Mouse (Mus musculus) frontal cortex, adult 2 months (tissue): Measurements from ENCODE around the gene Ifi27l2a. TPM values are rescaled to one million over a fixed set of nuclear protein-coding genes. Genes with fewer than 3 reads are reported as not detected.
"Not testable (repeated sequence)": the region's sequence is repeated elsewhere in the genome, so short reads cannot be mapped to it uniquely, and the experiment has no call there.

ENCODE experiments used
- DNase-seq, 2 experiments: peaks; one replicate each; pipeline ENCODE4 v3.0.0; 2022; ENCODE audit warnings: low spot score in 1 of 2; ENCODE audit errors: extremely low spot score in 1 of 2
- polyA plus RNA-seq: library from polyadenylated mRNA; depleted of rRNA; stranded (reverse); fragments of >200 nt; gene quantifications from 2 replicates; pipeline ENCODE4 v1.2.3, GENCODE M21; 2012; rRNA removed

The Ifi27l2a gene
- polyA plus RNA-seq, result 14.3 and 15.4 TPM in 2 replicates

DNA sequence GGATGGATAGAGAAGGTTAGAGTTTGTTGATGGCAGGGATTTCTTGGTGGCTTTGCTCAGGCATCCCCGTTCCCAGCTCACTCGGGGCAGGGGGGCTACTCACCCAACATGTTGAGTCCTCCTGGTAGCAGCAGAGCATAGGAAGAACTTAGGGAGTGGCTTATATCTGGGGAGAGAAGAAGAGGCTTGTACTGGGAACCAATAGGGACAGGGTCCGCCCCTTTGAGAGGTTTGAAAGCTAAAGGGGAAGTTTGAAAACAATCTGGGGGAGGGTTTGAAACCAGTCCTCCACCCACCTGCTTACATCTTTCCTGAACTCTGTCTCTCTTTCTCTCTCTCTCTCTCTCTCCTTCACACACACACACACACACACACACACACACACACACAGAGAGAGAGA is at the start of gene Ifi27l2a:
TSS of gene Ifi27l2a (minus strand) at position 157 of the 400 bp plus-strand sequence.
- no peak for DNase-seq

DNA sequence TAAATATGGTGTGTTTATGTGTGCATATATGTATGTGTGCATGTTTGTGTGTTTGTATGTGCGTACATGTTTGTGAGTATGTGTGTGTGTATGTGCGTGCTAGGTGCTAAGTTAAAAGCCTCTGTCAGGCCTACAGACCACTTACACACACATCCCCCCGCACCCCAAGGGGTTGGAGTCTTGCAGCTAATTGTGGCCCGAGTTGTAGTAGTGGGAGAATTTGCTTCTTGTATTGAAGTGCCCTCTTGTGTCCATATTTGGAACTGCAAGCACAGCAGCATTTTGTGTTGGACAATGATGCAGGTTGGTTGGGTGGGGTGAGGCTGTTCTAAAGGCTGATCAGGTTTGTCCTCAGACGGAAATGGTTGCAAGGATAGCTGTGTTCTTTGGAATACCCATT is 49.3 kb upstream of the Ifi27l2a start:
- DNase-seq, result peak in 1 of 2 experiments; percentile 89

DNA sequence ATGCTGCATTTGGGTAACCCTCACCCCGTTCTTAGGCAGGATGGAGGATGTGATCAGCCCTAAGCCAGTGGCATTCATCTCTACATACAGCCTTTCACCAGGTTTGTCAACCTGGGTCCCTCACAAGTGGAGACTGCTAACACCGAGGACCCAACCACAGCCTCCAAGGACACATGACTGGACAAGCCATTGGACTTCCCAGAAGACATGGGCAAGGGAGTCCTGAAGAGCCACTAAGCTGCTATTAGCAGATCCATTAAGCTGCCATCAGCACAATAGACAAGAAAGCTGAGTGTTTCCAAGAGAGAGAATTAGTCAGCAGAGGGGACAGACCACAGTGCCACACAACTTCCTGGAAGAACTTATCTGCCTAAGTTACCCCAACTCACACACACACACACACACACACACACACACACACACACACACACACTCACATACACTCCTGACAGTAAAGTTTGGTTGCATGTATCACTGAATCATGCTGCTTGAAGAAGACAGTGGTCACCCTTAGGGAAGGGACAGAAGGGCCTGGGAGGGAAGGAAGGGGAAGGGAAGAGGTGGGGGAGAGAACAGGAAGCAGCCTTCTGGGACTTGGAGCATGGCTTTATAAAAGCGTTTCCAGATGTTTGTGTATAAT is 47.7 kb upstream of the Ifi27l2a start:
- no peak for DNase-seq

DNA sequence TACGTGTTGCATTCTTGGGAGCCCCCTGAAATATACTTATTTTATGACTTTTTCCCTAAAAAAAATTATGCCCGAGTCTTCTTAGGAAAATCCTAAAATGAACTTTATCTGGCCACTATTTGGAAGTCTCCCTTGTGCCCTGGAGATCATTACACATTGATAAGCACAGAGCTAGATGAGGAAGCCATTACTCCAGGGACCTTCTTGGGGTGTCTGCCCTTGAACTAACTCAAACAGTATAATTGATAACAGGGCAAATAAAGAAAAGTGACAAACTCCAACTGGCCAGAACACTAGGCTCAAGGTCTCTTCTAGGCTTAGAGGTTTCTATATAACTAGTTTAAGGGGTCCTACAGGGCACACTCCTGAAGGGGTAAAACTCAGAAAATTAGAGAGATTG is 44.3 kb upstream of the Ifi27l2a start:
- DNase-seq, result no peak

DNA sequence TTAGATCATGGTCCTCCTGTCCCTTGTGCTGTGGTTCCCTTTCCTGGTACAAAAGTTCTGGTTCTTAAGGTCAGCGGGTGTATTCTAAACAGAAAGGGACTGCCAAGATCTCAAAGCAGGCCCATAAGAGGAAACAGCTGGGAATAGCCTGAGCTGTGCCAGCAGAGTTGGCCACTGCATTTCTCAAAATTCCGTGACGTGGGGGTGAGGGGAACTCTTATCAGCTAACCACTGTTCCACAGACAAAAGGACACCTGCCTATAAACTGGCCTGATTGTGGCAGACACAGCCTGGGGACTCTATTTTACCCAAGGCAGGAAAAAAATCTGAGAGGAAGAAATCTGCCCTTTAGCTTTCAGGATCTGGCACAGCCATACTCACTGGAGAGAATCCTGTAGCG is 43.8 kb upstream of the Ifi27l2a start:
- DNase-seq, result no peak

DNA sequence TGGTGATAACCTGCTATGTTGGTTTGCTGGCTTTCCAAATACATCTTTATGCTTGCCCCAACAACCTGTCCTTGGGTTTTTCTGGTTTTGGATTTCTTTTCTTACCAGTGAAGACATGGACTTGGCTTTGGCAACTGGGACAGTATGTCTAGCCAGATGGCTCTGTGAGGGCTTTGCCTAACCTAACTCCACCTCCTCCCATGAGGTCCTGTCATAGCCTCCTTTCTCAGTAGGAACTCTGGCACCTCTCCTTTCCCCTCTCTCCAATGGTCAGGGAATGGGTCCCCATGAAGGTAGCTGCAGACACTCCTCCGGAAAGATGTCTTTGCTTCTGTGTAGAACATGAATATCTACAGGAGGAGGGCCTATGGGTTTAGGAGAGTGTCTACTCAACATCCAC is 43.2 kb upstream of the Ifi27l2a start:
- DNase-seq, result no peak

DNA sequence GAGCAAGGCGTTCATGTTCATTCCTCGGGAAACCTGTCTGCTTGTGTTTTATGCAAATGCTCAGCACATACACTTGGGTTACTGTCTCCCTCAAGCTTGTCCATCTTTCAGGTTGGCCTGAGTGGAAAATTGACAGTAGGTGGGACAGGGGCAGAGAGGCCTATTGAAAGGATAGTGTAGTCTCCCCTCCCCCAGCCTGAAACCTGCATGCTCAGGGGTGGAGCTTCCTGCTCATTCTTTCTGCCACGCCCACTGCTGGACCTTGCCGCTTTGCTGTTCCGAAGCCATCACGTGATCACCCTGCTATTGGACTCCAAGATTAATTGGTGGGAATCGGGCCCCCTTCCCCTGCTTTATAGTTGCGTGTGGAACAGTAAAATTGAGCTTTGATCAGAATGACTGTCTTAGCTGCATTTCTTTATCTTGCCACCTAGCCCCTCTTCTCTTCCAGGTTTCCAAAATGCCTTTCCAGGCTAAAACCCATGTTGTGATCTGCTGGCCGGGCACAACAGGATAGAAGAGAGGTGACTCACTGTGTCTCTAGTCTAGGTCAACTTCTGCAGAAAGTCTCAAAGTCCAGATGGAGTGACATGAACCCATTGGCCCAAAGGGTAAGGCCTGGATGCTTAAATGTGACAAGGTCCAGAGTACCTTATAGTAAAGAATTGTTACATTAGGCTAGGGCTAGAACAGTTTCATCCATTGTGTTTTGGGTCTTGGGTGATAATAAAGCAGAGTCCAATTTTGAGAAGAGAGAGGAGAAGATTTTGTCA is 40.9 kb upstream of the Ifi27l2a start:
- DNase-seq, result not testable (repeated sequence)

DNA sequence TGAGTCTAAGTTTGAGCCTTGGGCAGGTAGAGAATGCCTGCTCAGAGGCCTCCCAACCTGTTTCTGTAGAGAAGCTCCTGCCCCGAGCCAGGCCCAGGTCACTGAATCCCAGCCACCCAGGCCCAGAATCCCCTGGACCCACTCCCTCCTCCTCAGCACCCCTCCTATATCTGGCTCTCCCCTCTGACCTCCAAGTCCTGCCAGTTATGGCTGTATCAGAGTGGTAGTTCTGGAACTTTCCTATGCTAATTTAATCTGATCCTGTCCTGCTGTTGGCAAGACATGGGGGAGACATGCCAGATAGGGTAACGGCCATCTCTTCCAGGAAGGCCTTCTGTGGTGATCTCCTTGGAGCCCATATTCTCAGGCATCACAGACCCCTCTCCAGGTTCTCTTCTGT is 39.3 kb upstream of the Ifi27l2a start:
- DNase-seq, result no peak

DNA sequence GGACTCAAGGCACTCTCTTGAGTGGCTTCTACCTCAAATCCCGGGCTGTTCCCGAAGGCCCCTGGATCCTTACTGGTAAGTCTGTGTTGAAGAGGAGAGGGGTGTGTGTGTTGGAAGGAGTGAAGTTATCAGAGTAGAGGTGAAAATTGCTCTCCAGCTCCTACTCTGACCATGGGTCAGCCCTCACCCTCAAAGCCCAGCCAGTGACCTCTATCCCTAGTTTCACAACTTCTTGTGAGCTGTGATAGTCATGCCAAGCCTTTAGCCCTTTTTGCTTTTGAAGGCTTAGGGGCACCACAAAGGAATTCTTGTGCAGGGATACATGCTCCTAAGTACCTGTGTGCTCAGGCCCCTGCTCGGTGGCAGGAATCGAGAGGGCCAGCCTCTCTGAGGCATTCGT is 38.2 kb upstream of the Ifi27l2a start:
- DNase-seq, result no peak

DNA sequence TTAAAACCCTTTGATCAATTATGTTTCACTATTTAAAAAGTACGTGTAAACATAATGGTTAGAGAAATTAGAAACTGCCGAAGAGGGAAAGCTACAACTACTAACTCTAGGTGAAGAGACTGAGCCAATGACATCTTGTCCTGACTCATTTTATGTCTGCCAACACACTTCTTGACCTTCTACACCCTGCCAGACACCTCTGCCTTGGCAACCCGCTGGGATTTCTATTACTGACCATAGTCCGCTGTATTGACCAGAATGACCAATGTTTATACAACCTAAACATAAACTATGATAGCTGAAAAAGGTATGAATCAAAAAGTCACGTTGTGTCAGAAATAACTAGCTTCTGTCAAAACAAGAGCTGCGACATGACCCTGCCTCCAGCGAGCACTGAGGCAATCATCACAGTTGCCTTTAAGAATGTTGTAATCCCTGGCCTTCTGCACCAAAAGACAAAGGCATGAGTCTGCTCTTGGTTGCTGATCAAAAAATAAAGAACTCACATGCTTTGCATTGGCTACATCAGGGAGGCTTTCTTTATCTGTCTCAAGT is 34.1 kb upstream of the Ifi27l2a start:
- no peak for DNase-seq

DNA sequence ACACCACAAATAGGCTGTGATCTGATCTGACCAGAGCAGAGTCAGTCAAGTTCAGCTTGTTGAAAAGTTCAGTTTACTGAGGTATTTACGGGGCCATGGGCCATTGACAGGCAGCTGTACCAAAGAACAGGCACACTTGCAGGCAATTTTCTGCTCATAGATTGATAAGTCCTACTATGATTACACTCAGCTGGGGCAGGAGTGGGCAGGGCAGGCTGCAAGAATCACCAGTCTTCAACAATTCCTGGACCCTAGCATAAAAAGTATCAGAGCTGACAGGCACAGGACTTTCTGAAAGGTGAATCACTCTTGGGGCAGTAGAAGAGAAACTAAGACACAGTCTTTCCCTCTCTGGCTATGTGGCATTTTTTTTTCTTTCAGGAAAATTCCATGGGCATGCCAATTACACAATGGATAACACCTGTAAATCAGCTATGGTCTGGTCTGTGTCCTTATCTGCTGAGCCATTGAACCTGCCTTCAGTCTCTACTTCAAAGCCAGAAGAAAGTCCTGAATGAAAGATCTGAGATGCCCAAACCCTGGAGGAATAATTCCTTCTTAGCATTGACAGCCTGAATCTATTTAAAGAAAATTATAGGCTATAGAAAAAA is 33.4 kb upstream of the Ifi27l2a start:
- no peak for DNase-seq

DNA sequence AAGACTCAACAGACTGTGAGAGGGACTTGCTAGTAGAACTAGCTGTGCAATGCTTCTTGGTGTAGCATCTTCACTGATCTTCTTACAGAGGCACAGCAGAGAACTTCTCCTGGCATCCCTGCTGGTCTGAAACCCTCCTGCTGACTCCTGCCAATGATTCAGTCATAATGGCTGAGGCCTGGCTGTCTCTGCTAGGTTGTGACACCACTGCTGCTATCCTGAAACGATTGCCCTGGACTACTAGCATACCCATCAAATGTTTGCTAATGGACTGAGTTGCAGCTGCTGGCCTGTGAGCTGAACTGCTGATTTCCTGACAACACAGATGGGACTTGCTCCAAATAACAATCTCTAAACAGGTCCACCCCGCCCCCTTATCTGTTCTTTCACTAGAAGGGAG is 31.0 kb upstream of the Ifi27l2a start:
- DNase-seq, result no peak

DNA sequence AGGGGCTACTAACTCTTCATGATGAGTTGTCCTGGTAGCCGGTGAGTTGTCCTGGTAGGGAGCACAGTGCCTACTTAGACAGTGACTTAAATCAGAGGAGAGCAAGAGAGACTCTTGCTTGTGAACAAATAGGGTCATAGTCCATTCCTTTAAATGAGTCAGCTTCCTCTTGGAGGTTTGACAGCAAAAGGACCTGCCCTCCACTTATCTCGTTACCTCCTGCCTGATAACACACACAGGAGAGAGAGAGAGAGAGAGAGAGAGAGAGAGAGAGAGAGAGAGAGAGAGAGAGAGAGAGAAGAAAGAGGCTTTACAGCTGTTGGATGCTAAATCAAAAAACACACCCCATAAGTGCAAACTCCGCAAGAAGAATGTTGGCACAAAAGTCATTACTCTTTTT is 13.7 kb upstream of the Ifi27l2a start, which contains the start of gene Ifi27l2b:
TSS of gene Ifi27l2b (minus strand) at position 84 of the 400 bp plus-strand sequence.
- DNase-seq, result no peak

DNA sequence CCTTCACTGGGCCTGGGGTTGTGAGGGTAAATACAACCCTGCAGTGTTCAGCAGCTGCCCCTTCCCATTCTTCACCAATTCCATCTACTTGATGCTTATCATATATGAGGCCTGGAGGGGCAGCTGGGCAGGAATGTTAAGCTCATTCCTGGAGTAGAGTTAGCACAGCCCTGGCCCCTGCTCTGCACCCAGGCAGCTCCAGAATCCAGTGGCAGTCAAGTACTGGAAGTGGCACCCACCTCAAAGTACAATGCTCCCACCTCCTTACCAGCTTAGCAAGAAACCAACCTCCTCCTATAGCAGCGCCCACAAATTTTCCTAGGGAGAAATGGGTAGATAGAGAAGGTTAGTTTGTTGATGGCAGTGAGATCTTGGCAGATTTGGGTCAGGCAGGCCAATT is 13.2 kb upstream of the Ifi27l2a start:
- DNase-seq, result not testable (repeated sequence)

DNA sequence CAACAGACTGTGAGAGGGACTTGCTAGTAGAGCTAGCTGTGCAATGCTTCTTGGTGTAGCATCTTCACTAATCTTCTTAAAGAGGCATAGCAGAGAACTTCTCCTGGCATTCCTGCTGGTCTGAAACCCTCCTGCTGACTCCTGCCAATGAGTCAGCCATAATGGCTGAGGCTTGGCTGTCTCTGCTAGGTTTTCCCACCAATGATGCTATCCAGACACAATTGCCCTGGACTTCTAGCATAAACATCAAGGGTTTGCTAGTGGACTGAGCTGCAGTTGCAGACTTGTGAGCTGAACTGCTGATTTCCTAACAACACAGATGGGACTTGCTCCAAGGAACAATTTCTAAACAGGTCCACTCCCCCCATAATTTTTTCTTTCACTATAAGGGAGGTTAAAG is 9.9 kb upstream of the Ifi27l2a start:
- no peak for DNase-seq

DNA sequence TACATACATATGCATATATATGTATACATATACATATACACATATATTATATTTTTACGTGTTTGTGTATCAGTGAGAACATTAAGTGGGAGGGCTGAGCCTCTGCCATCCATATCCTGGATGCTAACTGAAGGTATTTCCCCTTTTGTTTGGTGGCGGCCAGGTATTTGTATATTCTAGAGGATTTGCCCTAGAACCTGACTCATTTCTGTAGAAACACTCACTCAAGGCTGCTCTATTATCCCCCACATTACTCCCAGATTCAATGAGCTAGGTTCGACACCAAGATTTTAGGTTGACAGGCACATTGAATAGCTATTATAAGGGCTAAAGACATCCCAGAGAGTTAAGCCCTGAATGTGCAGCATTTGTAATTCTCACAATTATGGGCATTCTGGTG is 1.6 kb upstream of the Ifi27l2a start:
- DNase-seq, result no peak

DNA sequence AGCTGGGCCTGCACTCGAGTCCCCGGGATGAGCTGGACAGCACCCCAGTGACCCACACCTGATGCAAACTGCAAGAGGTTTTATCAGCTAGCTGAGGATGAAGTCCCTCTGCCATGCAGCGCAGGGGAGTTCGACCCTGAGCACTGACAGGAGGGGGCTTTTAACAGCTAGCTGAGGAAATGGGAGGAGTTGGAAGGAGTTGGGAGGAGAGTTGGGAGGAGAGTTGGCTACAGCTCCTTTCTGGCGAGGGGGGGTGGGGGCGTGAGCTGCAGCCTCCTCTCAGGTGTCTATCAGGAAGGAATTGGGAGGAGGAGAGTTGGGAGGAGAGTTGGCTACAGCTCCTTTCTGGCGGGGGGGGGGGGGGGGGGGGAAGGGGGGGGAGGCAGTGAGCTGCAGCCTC is 781 bp upstream of the Ifi27l2a start:
- DNase-seq, result not testable (repeated sequence)

DNA sequence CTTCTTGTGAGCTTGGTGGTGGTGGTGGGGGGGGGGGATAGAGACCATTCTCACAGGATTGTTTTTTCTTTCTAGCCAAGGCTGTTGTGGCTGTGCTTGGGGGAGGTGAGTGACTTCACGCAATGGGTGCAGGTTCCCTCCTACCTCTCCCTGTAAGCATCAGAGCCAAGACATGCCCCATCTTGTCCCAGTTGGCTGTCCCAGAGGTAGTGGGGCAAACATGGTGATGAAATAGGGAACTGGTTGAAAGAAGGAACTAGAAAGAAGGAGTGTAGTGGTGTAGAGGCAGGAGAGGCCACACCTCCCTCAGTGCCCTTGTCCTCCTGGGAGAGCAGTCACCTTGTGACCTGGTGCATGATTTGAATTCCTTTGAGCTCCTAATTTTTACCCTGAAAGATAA is 5.9 kb downstream of the Ifi27l2a start:
- DNase-seq, result no peak

DNA sequence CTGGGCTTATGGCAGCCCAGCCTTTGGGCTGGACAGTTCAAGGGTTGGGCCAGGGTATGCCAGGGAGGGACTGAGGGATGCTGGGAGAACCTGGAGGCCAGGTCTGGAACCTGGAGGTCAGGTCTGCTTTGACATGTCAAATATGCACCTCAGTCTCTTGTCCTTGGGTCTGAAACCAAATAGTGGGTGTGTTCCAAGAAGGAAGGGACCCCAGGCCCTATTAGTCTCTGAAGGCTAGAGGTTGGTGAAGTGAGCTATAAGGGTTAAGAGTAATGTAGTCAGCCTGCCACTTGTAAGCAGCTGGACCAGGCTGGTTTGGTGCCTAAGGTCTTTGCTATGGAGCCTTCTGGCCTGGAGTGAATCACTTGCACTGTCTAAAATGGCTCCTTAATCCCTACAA is 8.6 kb downstream of the Ifi27l2a start:
- DNase-seq, result no peak

DNA sequence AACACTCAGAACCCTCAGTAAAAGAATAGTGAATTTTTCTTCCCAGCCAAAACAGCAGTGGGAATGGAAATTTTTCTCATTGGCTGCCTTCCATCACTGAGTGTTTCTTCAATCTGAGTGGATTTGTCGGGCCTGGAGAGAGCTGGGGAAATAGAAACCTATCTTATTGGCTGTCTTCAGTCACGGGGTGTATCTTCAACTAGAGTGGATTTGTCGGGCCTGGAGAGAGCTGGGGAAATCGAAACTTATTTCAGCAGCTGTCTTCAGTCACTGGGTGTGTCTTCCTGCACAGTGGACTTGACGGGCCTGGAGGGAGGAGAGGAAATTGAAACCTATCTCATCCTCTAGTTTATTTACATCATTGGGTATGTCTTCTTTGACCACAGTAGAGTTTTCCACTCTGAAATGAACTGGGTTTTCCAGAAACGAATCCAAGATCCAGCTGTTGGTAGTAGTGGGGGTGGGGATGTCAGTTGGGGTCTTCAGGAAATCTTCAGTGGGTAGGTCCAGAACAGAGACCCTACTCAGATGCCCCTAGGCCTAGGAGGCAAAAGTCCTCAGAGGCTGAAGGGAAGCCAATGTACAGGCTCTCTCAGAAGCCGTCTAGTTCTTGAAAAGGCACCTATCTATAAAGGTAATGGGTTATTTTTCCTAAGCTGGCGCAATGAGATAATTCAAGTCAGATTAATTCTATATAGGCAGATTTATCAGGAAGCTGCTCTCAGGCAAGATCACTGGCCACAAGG is 9.3 kb downstream of the Ifi27l2a start, which contains the start of gene Ifi27:
TSS of gene Ifi27 (plus strand) at position 226 of the 746 bp plus-strand sequence.
- DNase-seq, result peak; percentile 62 to 83

DNA sequence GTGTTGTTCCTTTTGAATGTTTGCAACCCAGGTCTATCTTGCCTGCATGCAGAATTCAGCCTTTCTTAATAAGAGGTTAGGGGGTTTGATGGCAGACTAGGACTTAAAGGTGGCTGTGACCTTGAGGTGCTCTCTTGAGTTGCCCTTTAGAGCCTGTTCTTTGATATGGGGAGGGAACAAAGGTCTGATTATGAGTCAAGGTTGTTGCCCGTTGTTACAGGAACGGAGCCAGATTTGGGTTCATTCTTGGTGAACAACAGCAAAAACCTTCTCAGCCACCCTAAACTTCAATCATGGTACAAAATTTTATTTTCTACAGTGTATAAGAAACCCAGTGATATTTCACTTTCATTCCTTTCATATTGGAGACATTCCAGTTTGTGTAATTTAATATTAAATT is 10.1 kb downstream of the Ifi27l2a start:
- DNase-seq, result no peak
